Mouse (Mus musculus) retina, adult 2 months (tissue): ENCODE measurements around the gene Creb3l2.
"Not testable (repeated sequence)": the region's sequence is repeated elsewhere in the genome, so short reads cannot be mapped to it uniquely, and the experiment has no call there.

Experiments used
- DNase-seq: peaks from one replicate; pipeline ENCODE4 v3.0.0-alpha.2; 2012; ENCODE audit warnings: low read depth, low spot score

Gene Creb3l2

GRCm38 (mm10) chr6:37409829-37410228, 32.1 kb downstream of the Creb3l2 start:
- DNase-seq, result no peak

GRCm38 (mm10) chr6:37407876-37408275, 34.1 kb downstream of the Creb3l2 start:
- no peak for DNase-seq

- DNase-seq, result no peak
Observed at GRCm38 (mm10) chr6:37406903-37407302, 35.0 kb downstream of the Creb3l2 start.

GRCm38 (mm10) chr6:37406018-37406417, 35.9 kb downstream of the Creb3l2 start:
- DNase-seq, result no peak

GRCm38 (mm10) chr6:37404325-37404724, 37.6 kb downstream of the Creb3l2 start:
- DNase-seq, result no peak

GRCm38 (mm10) chr6:37401928-37402327, 40.0 kb downstream of the Creb3l2 start:
- DNase-seq, result no peak

- DNase-seq, result no peak
Observed at GRCm38 (mm10) chr6:37400866-37401525, 41.0 kb downstream of the Creb3l2 start.

GRCm38 (mm10) chr6:37400167-37400566, 41.8 kb downstream of the Creb3l2 start:
- no peak for DNase-seq

GRCm38 (mm10) chr6:37398943-37399342, 43.0 kb downstream of the Creb3l2 start:
- no peak for DNase-seq

GRCm38 (mm10) chr6:37397973-37398372, 44.0 kb downstream of the Creb3l2 start:
- no peak for DNase-seq

GRCm38 (mm10) chr6:37397254-37397653, 44.7 kb downstream of the Creb3l2 start:
- no peak for DNase-seq

- DNase-seq, result no peak
Observed at GRCm38 (mm10) chr6:37396127-37396526, 45.8 kb downstream of the Creb3l2 start.

GRCm38 (mm10) chr6:37393263-37393662, 48.7 kb downstream of the Creb3l2 start:
- DNase-seq, result no peak

- no peak for DNase-seq
Observed at GRCm38 (mm10) chr6:37392262-37392661, 49.7 kb downstream of the Creb3l2 start.

GRCm38 (mm10) chr6:37391313-37391712, 50.6 kb downstream of the Creb3l2 start:
- DNase-seq, result no peak

- DNase-seq, result no peak
Observed at GRCm38 (mm10) chr6:37388960-37389359, 53.0 kb downstream of the Creb3l2 start.

- no peak for DNase-seq
Observed at GRCm38 (mm10) chr6:37388501-37388900, 53.4 kb downstream of the Creb3l2 start.

GRCm38 (mm10) chr6:37387281-37387680, 54.7 kb downstream of the Creb3l2 start:
- DNase-seq, result no peak

- no peak for DNase-seq
Observed at GRCm38 (mm10) chr6:37385602-37386285, 56.2 kb downstream of the Creb3l2 start.

GRCm38 (mm10) chr6:37382761-37383160, 59.2 kb downstream of the Creb3l2 start:
- no peak for DNase-seq

- DNase-seq, result no peak
Observed at GRCm38 (mm10) chr6:37377836-37378580, 63.9 kb downstream of the Creb3l2 start.

GRCm38 (mm10) chr6:37377387-37377786, 64.6 kb downstream of the Creb3l2 start:
- not testable (repeated sequence) for DNase-seq

- DNase-seq, result no peak
Observed at GRCm38 (mm10) chr6:37375452-37375851, 66.5 kb downstream of the Creb3l2 start.
